Mouse (Mus musculus): ENCODE data around the gene Olfr911-ps1. TPM values are rescaled to one million over a fixed set of nuclear protein-coding genes. Genes with fewer than 3 reads are reported as not detected.

Gene Olfr911-ps1
- polyA plus RNA-seq (2012; rRNA removed), result not detected in 2 replicates

GRCm38 (mm10) chr9:38521280-38521679, at the start of gene Olfr911-ps1:
Olfr911-ps1 (plus strand) TSS chr9:38521580.
- H3K27ac ChIP-seq (ENCODE audit: insufficient read depth, low read length), result no peak within 1 kb of the TSS
- no peak for TF ChIP-seq POLR2A (IDR thresholded peaks at IDR 0.05; ENCODE audit: extremely low read depth, insufficient read depth, low read length)
- TF ChIP-seq CTCF (IDR thresholded peaks at IDR 0.05; ENCODE audit: extremely low read depth, insufficient read depth, low read length), result no peak
- no peak within 1 kb of the TSS for H3K4me3 ChIP-seq (ENCODE audit: insufficient read depth, low read length)
- H3K4me1 ChIP-seq (ENCODE audit: control insufficient read depth, insufficient read depth, low read length), result no peaks in the 10 kb centered on the region

GRCm38 (mm10) chr9:38486785-38487184, 34.6 kb upstream of the Olfr911-ps1 start, which contains the start of gene Olfr906:
Olfr906 (plus strand) TSS chr9:38487085.
- TF ChIP-seq CTCF (IDR thresholded peaks at IDR 0.05; ENCODE audit: extremely low read depth, insufficient read depth, low read length), result no peak
- no peak for TF ChIP-seq POLR2A (IDR thresholded peaks at IDR 0.05; ENCODE audit: extremely low read depth, insufficient read depth, low read length)
- Histone ChIP-seq H3K4me1 (ENCODE audit: control insufficient read depth, insufficient read depth, low read length) (no peaks in the 10 kb centered on the region), H3K4me3 (ENCODE audit: insufficient read depth, low read length) (no peak within 1 kb of the TSS), H3K27ac (ENCODE audit: insufficient read depth, low read length) (no peak within 1 kb of the TSS)

GRCm38 (mm10) chr9:38495501-38495900, 25.9 kb upstream of the Olfr911-ps1 start, which contains the start of gene Olfr907:
Olfr907 (plus strand) TSS chr9:38495801.
- Histone ChIP-seq H3K27ac (ENCODE audit: insufficient read depth, low read length) (no peak within 1 kb of the TSS), H3K4me3 (ENCODE audit: insufficient read depth, low read length) (no peak within 1 kb of the TSS)
- TF ChIP-seq POLR2A (IDR thresholded peaks at IDR 0.05; ENCODE audit: extremely low read depth, insufficient read depth, low read length) (no peak), CTCF (IDR thresholded peaks at IDR 0.05; ENCODE audit: extremely low read depth, insufficient read depth, low read length) (no peak)

GRCm38 (mm10) chr9:38512353-38512752, 9.0 kb upstream of the Olfr911-ps1 start:
- Histone ChIP-seq H3K27ac (ENCODE audit: insufficient read depth, low read length) (no peak overlapping the region), H3K4me1 (ENCODE audit: control insufficient read depth, insufficient read depth, low read length) (no peaks in the 10 kb centered on the region), H3K4me3 (ENCODE audit: insufficient read depth, low read length) (no peak overlapping the region)
- TF ChIP-seq CTCF (IDR thresholded peaks at IDR 0.05; ENCODE audit: extremely low read depth, insufficient read depth, low read length) (no peak), POLR2A (IDR thresholded peaks at IDR 0.05; ENCODE audit: extremely low read depth, insufficient read depth, low read length) (no peak)

More at GRCm38 (mm10) chr9:38495501-38495900, 25.9 kb upstream of the Olfr911-ps1 start, which contains the start of gene Olfr907:
- H3K4me1 ChIP-seq (ENCODE audit: control insufficient read depth, insufficient read depth, low read length), result no peaks in the 10 kb centered on the region

- Histone ChIP-seq H3K27ac (ENCODE audit: insufficient read depth, low read length) (no peak within 1 kb of the TSS), H3K4me3 (ENCODE audit: insufficient read depth, low read length) (no peak within 1 kb of the TSS), H3K4me1 (ENCODE audit: control insufficient read depth, insufficient read depth, low read length) (no peaks in the 10 kb centered on the region)
- TF ChIP-seq POLR2A (IDR thresholded peaks at IDR 0.05; ENCODE audit: extremely low read depth, insufficient read depth, low read length) (no peak), CTCF (IDR thresholded peaks at IDR 0.05; ENCODE audit: extremely low read depth, insufficient read depth, low read length) (no peak)
Measured at GRCm38 (mm10) chr9:38537549-38537948, 16.2 kb downstream of the Olfr911-ps1 start, which contains the start of gene Olfr910. Olfr910 (plus strand) TSS chr9:38537849.

Other genes starting within 250 kb of the Olfr911-ps1 start
- not detected in 2 replicates for gene Olfr896-ps1, start 230.5 kb upstream of the Olfr911-ps1 start, polyA plus RNA-seq (2012; rRNA removed)
- gene Olfr25, start 192.5 kb upstream of the Olfr911-ps1 start, polyA plus RNA-seq (2012; rRNA removed), result not detected in 2 replicates
- not detected in 2 replicates for gene Olfr898, start 173.2 kb upstream of the Olfr911-ps1 start, polyA plus RNA-seq (2012; rRNA removed)
- not detected in 2 replicates for gene Olfr250, start 154.7 kb upstream of the Olfr911-ps1 start, polyA plus RNA-seq (2012; rRNA removed)
- not detected in 2 replicates for gene Olfr251, start 144.5 kb upstream of the Olfr911-ps1 start, polyA plus RNA-seq (2012; rRNA removed)
- not detected in 2 replicates for gene Olfr147, start 119.9 kb upstream of the Olfr911-ps1 start, polyA plus RNA-seq (2012; rRNA removed)
- gene Olfr901, start 92.1 kb upstream of the Olfr911-ps1 start, polyA plus RNA-seq (2012; rRNA removed), result not detected in 2 replicates
- gene Olfr902, start 73.9 kb upstream of the Olfr911-ps1 start, polyA plus RNA-seq (2012; rRNA removed), result not detected in 2 replicates
- not detected in 2 replicates for gene Olfr904, start 58.4 kb upstream of the Olfr911-ps1 start, polyA plus RNA-seq (2012; rRNA removed)
- not detected in 2 replicates for gene Olfr905, start 50.5 kb upstream of the Olfr911-ps1 start, polyA plus RNA-seq (2012; rRNA removed)
- not detected in 2 replicates for gene Olfr906, start 34.5 kb upstream of the Olfr911-ps1 start, polyA plus RNA-seq (2012; rRNA removed)
- not detected in 2 replicates for gene Olfr907, start 25.8 kb upstream of the Olfr911-ps1 start, polyA plus RNA-seq (2012; rRNA removed)
- not detected in 2 replicates for gene Olfr910, start 16.3 kb downstream of the Olfr911-ps1 start, polyA plus RNA-seq (2012; rRNA removed)
- not detected in 2 replicates for gene Olfr912, start 58.6 kb downstream of the Olfr911-ps1 start, polyA plus RNA-seq (2012; rRNA removed)
- not detected in 2 replicates for gene Olfr913, start 71.2 kb downstream of the Olfr911-ps1 start, polyA plus RNA-seq (2012; rRNA removed)
- gene Olfr914, start 83.5 kb downstream of the Olfr911-ps1 start, polyA plus RNA-seq (2012; rRNA removed), result not detected in 2 replicates
- not detected in 2 replicates for gene Olfr916, start 138.3 kb downstream of the Olfr911-ps1 start, polyA plus RNA-seq (2012; rRNA removed)
- not detected in 2 replicates for gene Olfr917, start 144.3 kb downstream of the Olfr911-ps1 start, polyA plus RNA-seq (2012; rRNA removed)
- gene Olfr918, start 153.0 kb downstream of the Olfr911-ps1 start, polyA plus RNA-seq (2012; rRNA removed), result not detected in 2 replicates
- gene Olfr919, start 182.1 kb downstream of the Olfr911-ps1 start, polyA plus RNA-seq (2012; rRNA removed), result not detected in 2 replicates
- gene Vwa5a, start 196.7 kb downstream of the Olfr911-ps1 start, polyA plus RNA-seq (2012; rRNA removed), result 8.2 and 9.3 TPM in 2 replicates
- gene Olfr920, start 230.7 kb downstream of the Olfr911-ps1 start, polyA plus RNA-seq (2012; rRNA removed), result 0.17 and 0.21 TPM in 2 replicates